Mouse (Mus musculus) megakaryocyte-erythroid progenitor cell, adult 5-6 weeks (primary cell): ENCODE measurements around the gene Tchhl1. TPM values are rescaled to one million over a fixed set of nuclear protein-coding genes. Genes with fewer than 3 reads are reported as not detected.
A peak's percentile ranks its signal among the peaks of the same experiment; 100 is the strongest.

Source experiments
- ATAC-seq: replicated peaks from 2 replicates; pipeline ENCODE4 v1.8.0; 2016; ENCODE audit warnings: mild to moderate bottlenecking, inconsistent platforms; ENCODE audit not compliant: severe bottlenecking, poor library complexity, low FRiP score, low TSS enrichment
- total RNA-seq, 2 experiments: library from RNA; stranded (forward) in 1 of 2; stranded (reverse) in 1 of 2; fragments of 200-1000, 215-1000 nt in 1 of 2; fragments of >200 nt in 1 of 2; fragmentation: Nextera tagmentation in 1 of 2; gene quantifications; 2 replicates each; pipeline ENCODE4 v1.2.3; 2014 to 2017

Gene Tchhl1
- total RNA-seq, 2 experiments from 2014 or later: not detected

- no peak for ATAC-seq
Measured at GRCm38 (mm10) chr3:93497131-93497530, 28.6 kb downstream of the Tchhl1 start.

GRCm38 (mm10) chr3:93499129-93499528, 30.6 kb downstream of the Tchhl1 start:
- no peak for ATAC-seq

GRCm38 (mm10) chr3:93504536-93505189, 36.1 kb downstream of the Tchhl1 start:
- no peak for ATAC-seq

GRCm38 (mm10) chr3:93505960-93506863, 37.7 kb downstream of the Tchhl1 start:
- peak; percentile 61; the same call in 1 of the 2 replicates for ATAC-seq

- no peak for ATAC-seq
Measured at GRCm38 (mm10) chr3:93506881-93507325, 38.3 kb downstream of the Tchhl1 start.

- no peak for ATAC-seq
Measured at GRCm38 (mm10) chr3:93509301-93509700, 40.7 kb downstream of the Tchhl1 start.

GRCm38 (mm10) chr3:93511036-93511435, 42.5 kb downstream of the Tchhl1 start:
- ATAC-seq: no peak

GRCm38 (mm10) chr3:93511801-93512200, 43.2 kb downstream of the Tchhl1 start:
- ATAC-seq: no peak

GRCm38 (mm10) chr3:93512386-93513101, 44.0 kb downstream of the Tchhl1 start:
- no peak for ATAC-seq

- ATAC-seq: no peak
Measured at GRCm38 (mm10) chr3:93514628-93515027, 46.1 kb downstream of the Tchhl1 start.

- ATAC-seq: no peak
Measured at GRCm38 (mm10) chr3:93517343-93517742, 48.8 kb downstream of the Tchhl1 start.

GRCm38 (mm10) chr3:93519856-93520329, 51.3 kb downstream of the Tchhl1 start:
- ATAC-seq: peak; percentile 19; the same call in 1 of the 2 replicates

GRCm38 (mm10) chr3:93520330-93521193, 52.0 kb downstream of the Tchhl1 start, which contains the start of gene S100a11:
Gene S100a11, plus strand, starts transcription at chr3:93520488.
- peak; percentile 87 for ATAC-seq

Other genes with a start within 250 kb of the Tchhl1 start
- not detected in 2 replicates for gene Flg, start 195.2 kb upstream of the Tchhl1 start, total RNA-seq (2014; fragmentation: Nextera tagmentation)
- gene Flg, start 195.2 kb upstream of the Tchhl1 start, total RNA-seq (2017): not detected in 2 replicates
- gene Hrnr, start 149.0 kb upstream of the Tchhl1 start, total RNA-seq (2014; fragmentation: Nextera tagmentation): not detected in 2 replicates
- not detected in 2 replicates for gene Hrnr, start 149.0 kb upstream of the Tchhl1 start, total RNA-seq (2017)
- not detected in 2 replicates for gene Rptn, start 75.1 kb upstream of the Tchhl1 start, total RNA-seq (2014; fragmentation: Nextera tagmentation)
- gene Rptn, start 75.1 kb upstream of the Tchhl1 start, total RNA-seq (2017): not detected in 2 replicates
- gene Tchh, start 26.4 kb upstream of the Tchhl1 start, total RNA-seq (2014; fragmentation: Nextera tagmentation): not detected in 2 replicates
- gene Tchh, start 26.4 kb upstream of the Tchhl1 start, total RNA-seq (2017): not detected in 2 replicates
- gene S100a11, start 51.7 kb downstream of the Tchhl1 start, total RNA-seq (2014; fragmentation: Nextera tagmentation): 147 and 173 TPM in 2 replicates
- gene S100a11, start 51.7 kb downstream of the Tchhl1 start, total RNA-seq (2017): 18.0 and 19.3 TPM in 2 replicates
- gene S100a10, start 86.3 kb downstream of the Tchhl1 start, total RNA-seq (2014; fragmentation: Nextera tagmentation): 176 and 197 TPM in 2 replicates
- 278 and 471 TPM in 2 replicates for gene S100a10, start 86.3 kb downstream of the Tchhl1 start, total RNA-seq (2017)
- not detected in 2 replicates for gene Tdpoz2, start 183.9 kb downstream of the Tchhl1 start, total RNA-seq (2014; fragmentation: Nextera tagmentation)
- not detected in 2 replicates for gene Tdpoz2, start 183.9 kb downstream of the Tchhl1 start, total RNA-seq (2017)
- not detected in 2 replicates for gene Tdpoz1, start 207.6 kb downstream of the Tchhl1 start, total RNA-seq (2014; fragmentation: Nextera tagmentation)
- not detected in 2 replicates for gene Tdpoz1, start 207.6 kb downstream of the Tchhl1 start, total RNA-seq (2017)
- not detected in 2 replicates for gene Gm37596, start 224.3 kb downstream of the Tchhl1 start, total RNA-seq (2014; fragmentation: Nextera tagmentation)
- not detected in 2 replicates for gene Gm37596, start 224.3 kb downstream of the Tchhl1 start, total RNA-seq (2017)